Mouse (Mus musculus) erythroblast, embryonic 14.5 days (primary cell): ENCODE results near the gene Kif27. TPM values are rescaled to one million over a fixed set of nuclear protein-coding genes. Genes with fewer than 3 reads are reported as not detected.

Experiments
- H3K27me3 ChIP-seq: 2 replicates; pipeline ENCODE4 v1.6.1; 2012; ENCODE audit warnings: inconsistent platforms; ENCODE audit not compliant: control insufficient read depth
- H3K36me3 ChIP-seq: 2 replicates; pipeline ENCODE4 v1.6.1; 2012; ENCODE audit warnings: mild to moderate bottlenecking, inconsistent platforms; ENCODE audit not compliant: control insufficient read depth
- H3K4me1 ChIP-seq: 2 replicates; pipeline ENCODE4 v1.6.1; 2012; ENCODE audit warnings: inconsistent platforms; ENCODE audit not compliant: control insufficient read depth
- H3K4me3 ChIP-seq: replicated peaks from 2 replicates; pipeline ENCODE3; 2012; ENCODE audit warnings: moderate library complexity, mild to moderate bottlenecking, inconsistent platforms
- H3K9me3 ChIP-seq: 2 replicates; pipeline ENCODE4 v1.6.1; 2012; ENCODE audit warnings: low read length, inconsistent platforms, mixed read lengths; ENCODE audit not compliant: control insufficient read depth
- GATA1 ChIP-seq: IDR thresholded peaks from 2 replicates; pipeline ENCODE4 v1.6.1; 2012; ENCODE audit warnings: low read length, inconsistent platforms, mixed read lengths
- TAL1 ChIP-seq: IDR thresholded peaks from 3 replicates; pipeline ENCODE4 v1.6.1; 2012; ENCODE audit warnings: low read length, inconsistent platforms, mixed read lengths
- polyA plus RNA-seq: library from polyadenylated mRNA; stranded (reverse); fragments of >175 nt; gene quantifications from 2 replicates; pipeline ENCODE4 v1.2.3, GENCODE M21; 2012

Gene Kif27
- polyA plus RNA-seq, 1 experiment = 0.01 TPM

DNA sequence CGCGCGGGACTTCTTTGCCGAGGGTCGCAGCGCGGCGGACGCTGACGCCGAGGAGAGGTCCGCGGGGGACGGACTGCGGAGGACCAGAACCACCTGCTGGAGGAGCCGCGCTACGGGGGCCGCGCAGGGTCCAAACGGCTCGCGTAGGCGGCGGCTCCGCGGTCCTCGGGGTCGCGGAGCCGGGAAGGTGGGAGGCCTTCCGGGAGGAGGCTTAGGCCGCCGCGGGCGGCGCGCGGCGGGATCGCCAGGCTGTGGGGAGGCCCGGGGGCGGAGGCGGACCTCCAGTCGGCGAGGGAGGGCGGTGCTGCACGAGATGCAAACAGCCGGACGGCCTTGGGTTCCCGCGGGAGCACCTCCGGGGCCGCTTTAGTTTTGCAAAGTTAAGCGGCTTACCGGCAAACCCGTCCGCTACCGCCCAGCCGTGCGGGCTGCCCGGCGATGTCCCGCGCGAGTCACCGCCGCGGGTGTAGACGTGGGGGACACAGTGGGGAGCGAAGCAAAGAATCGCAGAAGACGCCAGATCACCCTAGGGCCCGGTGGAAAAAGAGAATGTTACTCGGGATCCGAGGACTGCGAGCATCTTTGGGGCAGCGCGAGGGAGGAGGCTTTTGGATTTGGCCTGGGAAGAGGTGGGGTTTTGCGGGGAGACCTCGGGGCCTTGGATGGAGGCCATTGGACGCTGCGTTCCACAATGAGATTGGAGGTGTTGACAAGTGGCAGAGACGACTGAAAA, 84.5 kb downstream of the Kif27 start:
- TF ChIP-seq GATA1 (no peak), TAL1 (no peak)
- Histone ChIP-seq H3K4me3 (peak overlapping the region; percentile 65), H3K27me3 (peaks cover 84% of the 10 kb centered on the region)

DNA sequence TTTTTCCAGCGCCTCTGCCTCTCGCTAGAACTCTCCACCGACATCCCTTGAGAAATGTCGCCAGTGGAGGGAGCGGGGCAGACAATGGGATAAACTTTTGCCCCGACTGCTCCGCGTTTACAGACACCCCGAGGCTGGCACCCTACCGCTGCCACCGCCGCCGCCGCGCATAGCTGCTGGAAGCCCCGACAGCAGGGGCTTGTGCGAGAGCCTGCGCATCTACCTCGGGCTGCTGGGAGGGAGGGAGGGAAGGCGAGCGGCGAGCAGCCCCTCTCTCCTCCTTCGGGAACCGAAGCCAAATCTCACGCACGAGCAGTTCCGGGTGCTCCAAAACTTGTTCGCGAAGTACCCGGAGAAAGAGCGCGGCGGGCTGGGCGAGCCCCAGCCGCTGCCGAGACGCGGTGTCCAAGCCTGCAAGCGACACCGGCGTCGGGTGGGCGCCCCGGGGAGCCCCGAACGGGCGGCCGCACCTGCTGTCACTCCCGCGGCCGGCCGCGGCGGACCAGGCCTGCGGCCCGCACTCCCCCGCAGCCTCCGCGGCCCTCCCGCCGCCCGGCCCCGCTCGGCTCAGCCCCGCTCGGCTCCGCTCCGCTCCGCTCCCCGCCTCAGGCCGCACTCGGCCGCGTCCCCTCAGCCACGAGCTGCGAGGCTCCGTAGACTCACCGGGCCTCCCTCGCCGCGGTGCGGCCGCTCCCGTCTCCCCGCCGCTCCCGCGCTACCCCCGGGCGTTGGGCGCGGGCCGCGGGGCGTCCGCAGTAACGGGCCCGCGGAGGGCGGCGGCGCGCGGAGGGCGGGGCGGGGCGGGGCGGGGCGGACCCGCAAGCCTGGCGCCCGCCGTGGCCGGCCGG, 85.3 kb downstream of the Kif27 start:
- Histone ChIP-seq H3K9me3 (peaks cover 4% of the 10 kb centered on the region; the same call in 1 of the 2 replicates), H3K27me3 (peaks cover 85% of the 10 kb centered on the region)

More for the DNA sequence above, 84.5 kb downstream of the Kif27 start:
- peaks cover 4% of the 10 kb centered on the region; the same call in 1 of the 2 replicates for H3K9me3 ChIP-seq
- H3K36me3 ChIP-seq = no peaks in the 10 kb centered on the region
- peaks cover 16% of the 10 kb centered on the region for H3K4me1 ChIP-seq

DNA sequence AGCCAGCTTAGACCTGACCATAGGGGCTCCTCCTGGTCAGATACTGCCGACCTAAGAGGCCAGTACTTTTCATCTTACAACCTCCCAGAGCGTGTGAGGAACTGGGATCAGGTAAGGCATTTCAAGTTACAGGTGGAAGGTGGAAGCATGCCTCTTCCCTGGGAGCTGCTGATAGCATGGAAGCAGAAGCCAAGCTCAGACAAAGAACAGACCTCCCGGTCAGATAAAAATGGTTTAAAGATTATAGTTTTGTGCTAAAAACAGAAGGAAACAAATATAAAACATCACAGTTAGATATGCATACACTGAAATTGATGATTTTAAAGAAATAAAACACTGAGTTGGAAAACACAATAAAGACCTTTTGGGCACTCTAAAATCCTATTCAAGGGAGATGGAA, 92.1 kb downstream of the Kif27 start:
- Histone ChIP-seq H3K27me3 (peaks cover 25% of the 10 kb centered on the region), H3K36me3 (no peaks in the 10 kb centered on the region), H3K4me3 (no peak overlapping the region), H3K9me3 (no peaks in the 10 kb centered on the region), H3K4me1 (no peaks in the 10 kb centered on the region)
- TF ChIP-seq GATA1 = no peak
- no peak for TF ChIP-seq TAL1

More for the DNA sequence above, 85.3 kb downstream of the Kif27 start:
- TF ChIP-seq TAL1 (no peak), GATA1 (no peak)
- Histone ChIP-seq H3K36me3 (no peaks in the 10 kb centered on the region), H3K4me1 (peaks cover 16% of the 10 kb centered on the region), H3K4me3 (peak overlapping the region; percentile 65)

DNA sequence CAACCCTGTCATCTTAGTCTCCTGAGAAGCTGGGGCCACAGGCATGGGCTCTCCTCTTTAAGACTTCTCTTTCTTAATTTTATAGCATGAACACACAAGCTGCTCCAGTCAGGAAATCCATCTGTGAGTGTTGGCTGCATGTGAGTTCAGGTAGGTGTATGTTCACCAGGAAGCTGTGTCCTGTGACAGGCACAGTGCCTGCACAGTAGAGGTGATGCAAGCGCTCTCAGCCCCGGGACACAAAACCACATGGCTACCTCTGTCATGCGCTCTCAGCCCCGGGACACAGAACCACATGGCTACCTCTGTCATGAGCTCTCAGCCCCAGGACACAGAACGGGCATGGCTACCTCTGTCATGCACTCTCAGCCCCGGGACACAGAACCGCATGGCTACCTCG, 95.4 kb downstream of the Kif27 start:
- H3K4me1 ChIP-seq = no peaks in the 10 kb centered on the region
- H3K9me3 ChIP-seq = no peaks in the 10 kb centered on the region
- H3K4me3 ChIP-seq = no peak overlapping the region
- TF ChIP-seq GATA1 (no peak), TAL1 (no peak)
- H3K36me3 ChIP-seq = no peaks in the 10 kb centered on the region
- no peaks in the 10 kb centered on the region for H3K27me3 ChIP-seq

DNA sequence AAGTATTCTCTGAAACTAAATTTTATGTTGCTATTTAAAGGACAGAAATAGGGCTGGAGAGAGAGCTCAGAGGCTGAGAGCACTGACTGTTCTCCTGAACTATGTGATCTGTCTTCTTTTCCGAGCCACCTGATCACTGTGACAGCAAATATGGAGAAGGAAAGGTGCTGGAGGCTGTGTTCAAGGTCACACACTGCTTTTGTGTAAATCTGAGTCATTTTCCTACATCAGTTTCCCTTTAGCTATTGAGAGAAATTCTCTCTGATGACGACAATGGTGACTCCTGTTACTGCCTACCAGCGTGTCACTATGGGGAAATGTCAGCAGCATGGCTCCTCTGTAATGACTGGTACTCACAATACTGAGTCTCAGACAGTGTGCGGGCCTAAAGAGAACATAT, 97.2 kb downstream of the Kif27 start:
- no peaks in the 10 kb centered on the region for H3K36me3 ChIP-seq
- TF ChIP-seq TAL1 (no peak), GATA1 (no peak)

DNA sequence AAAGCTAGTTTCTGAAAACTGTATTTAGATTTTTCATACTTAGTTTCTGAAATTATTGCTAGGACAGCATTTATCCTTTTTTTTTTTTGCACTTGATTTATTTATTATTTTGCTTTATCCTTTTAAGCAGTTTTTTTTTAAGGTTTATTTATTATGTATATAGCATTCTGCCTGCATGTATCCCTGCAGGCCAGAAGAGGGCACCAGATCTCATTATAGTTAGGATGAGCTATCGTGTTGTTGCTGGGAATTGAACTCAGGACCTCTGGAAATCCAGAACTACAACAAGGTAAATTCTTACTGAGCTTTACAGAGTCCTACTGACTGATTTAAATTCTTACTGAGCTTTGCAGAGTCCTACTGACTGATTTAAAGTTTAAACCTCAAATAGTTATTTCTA, 105.7 kb downstream of the Kif27 start:
- TF ChIP-seq TAL1 = no peak
- H3K4me3 ChIP-seq = no peak overlapping the region
- no peaks in the 10 kb centered on the region for H3K9me3 ChIP-seq
- no peaks in the 10 kb centered on the region for H3K27me3 ChIP-seq
- H3K36me3 ChIP-seq = no peaks in the 10 kb centered on the region
- no peaks in the 10 kb centered on the region for H3K4me1 ChIP-seq

More for the DNA sequence above, 97.2 kb downstream of the Kif27 start:
- no peaks in the 10 kb centered on the region for H3K9me3 ChIP-seq
- H3K27me3 ChIP-seq = no peaks in the 10 kb centered on the region
- no peaks in the 10 kb centered on the region for H3K4me1 ChIP-seq
- H3K4me3 ChIP-seq = no peak overlapping the region

DNA sequence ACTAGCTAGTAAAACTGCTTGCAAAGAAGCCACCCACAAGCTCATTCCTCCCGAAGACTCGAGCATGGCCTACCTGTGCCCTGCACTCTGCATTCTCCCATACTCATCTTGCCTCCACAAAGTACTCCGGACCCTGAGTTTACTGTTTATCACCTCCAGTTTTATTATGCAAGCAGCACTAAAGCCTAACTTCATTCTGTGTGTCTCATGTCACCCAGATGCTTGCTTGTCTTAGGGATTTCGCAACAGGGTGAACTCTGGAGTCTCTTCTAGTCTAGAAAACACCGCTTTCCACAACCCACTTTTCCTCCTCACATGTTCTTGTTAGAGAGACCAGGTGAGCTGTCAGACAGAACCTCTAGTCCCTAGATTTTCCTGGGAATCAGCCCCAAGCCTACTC, 110.0 kb downstream of the Kif27 start:
- Histone ChIP-seq H3K4me1 (peaks cover 8% of the 10 kb centered on the region), H3K4me3 (no peak overlapping the region), H3K9me3 (no peaks in the 10 kb centered on the region), H3K27me3 (no peaks in the 10 kb centered on the region), H3K36me3 (no peaks in the 10 kb centered on the region)
- TF ChIP-seq TAL1 = no peak
- TF ChIP-seq GATA1 = no peak

Other genes starting within 250 kb of the Kif27 start
- not detected in 2 replicates for gene Klhl3, start 245.5 kb downstream of the Kif27 start, polyA plus RNA-seq
- 38.2 and 43.0 TPM in 2 replicates for gene Hnrnpa0, start 230.6 kb downstream of the Kif27 start, polyA plus RNA-seq
- 0.40 and 1.2 TPM in 2 replicates for gene Idnk, start 201.5 kb downstream of the Kif27 start, polyA plus RNA-seq
- gene Ubqln1, start 143.5 kb downstream of the Kif27 start, polyA plus RNA-seq = 4.3 TPM in 2 replicates
- gene Gkap1, start 83.4 kb downstream of the Kif27 start, polyA plus RNA-seq = 0.03 and 0.17 TPM in 2 replicates
- gene 2210016F16Rik, start 26.1 kb upstream of the Kif27 start, polyA plus RNA-seq = 1.3 TPM in 2 replicates
- 0.43 and 0.69 TPM in 2 replicates for gene Rmi1, start 43.1 kb upstream of the Kif27 start, polyA plus RNA-seq
- gene Hnrnpk, start 44.2 kb upstream of the Kif27 start, polyA plus RNA-seq = 23.2 and 24.0 TPM in 2 replicates